Mouse (Mus musculus): ENCODE data around the gene Adcyap1r1.

The Adcyap1r1 gene

DNA sequence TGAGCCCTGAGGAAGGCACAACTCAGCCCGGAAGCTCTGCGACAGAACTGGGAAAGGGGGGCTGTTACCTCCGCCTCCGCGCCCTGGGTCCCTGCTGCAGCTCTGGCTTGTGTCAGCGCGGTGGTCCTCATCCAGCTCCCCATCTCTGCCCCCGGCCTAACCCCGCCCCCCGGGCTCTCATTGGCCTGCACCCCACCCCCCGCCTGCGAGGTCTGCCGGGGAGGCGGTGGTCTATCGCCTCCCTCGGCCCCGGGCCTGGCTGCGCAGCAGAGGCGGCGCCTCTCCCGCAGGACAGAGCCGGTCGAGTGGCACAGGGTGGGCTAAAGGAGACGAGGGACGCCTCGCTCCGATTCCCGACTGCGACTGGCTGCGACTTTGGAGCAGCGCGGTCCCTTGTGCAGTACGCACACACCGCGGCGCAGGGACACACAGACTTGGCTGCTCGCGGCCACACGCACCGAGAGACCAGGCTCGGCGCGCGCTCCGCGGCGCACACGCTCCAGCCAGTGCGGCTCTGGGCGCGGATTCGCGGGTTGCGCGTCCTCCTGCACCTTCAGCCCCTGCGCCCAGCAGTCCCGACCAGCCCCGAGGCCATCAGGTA, at the start of gene Adcyap1r1:
Gene Adcyap1r1, plus strand, starts transcription at position 208 of the 601 bp plus-strand sequence.
- DNase-seq (ENCODE audit: low spot score): peak; percentile 86

DNA sequence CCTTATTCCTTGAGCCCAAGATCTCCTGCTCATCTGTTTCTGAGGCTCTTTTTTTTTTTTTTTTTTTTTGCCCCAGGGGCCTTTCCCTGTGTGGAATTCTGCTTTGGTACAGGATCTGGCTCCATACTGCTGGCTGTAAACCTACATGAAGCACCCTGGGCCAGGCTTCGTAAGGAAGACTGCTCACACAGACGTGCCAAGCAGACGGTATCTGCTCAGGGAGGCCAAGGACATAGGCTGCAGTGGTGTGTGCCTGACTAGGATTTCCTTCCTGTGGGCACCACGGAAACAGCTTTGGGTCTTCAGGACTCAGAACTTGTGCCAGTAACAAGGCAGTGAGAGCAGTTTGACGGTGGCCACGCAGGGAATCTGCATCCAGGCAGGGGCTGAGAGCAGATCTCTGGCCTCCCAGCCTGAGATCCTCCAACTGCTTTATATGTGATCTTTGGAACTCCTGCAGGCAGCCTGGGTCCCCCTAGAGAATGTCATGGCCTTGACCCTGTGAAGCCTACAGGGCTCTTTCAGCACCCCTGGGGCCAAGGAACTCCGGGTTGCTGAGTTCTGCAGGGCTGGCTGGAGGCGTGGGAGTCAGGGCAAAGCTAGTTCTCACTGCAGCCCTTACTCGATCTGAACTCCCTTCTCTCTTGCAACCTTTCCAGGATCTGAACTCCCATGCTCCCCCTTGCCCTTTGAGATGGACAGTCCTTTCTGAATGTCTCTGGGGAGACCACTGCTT, 49.6 kb upstream of the Adcyap1r1 start:
- no peak for DNase-seq (ENCODE audit: low spot score)

DNA sequence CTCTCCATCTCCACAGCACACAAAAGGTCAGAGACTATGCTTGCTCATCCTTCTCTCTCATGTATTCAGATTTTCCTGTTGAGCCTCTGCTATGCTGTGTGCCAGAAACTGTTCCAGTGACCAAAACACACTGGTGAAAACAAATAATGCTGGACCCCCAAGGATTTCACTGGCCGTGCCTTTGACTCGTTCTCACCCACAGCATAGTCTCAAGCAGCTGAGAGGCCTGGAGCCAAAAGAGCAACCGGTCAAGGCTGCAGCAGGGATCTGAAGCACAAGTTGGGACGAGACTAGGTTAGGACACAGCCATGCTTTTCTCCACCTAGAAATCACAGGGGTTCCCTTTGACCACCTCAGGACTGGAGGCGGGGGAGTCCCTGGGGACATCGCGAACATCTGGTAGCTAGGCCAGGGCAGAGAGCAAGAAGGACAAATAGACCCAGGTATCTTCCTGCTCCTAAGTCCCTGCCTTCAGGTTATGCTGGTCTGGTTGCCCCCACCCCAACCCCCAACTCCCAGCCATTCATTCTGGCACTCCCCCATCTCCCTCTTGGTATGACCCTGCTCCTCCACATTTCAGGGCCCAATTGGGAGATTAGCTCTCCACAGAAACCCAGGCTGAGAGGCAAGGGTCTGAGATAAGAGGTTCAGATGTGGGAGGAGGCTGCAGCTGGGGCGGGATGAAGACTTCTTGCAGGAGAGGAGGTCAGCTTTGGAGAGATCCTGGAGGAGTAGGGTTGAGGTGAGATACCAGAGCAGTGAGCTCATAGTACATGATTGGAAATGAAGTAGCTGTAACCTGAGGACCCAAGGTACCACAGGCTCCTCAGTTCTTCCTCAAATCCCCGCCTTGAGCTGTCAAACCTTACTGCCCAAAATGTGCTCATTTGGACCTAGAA, 48.1 kb upstream of the Adcyap1r1 start:
- no peak for DNase-seq (ENCODE audit: low spot score)

DNA sequence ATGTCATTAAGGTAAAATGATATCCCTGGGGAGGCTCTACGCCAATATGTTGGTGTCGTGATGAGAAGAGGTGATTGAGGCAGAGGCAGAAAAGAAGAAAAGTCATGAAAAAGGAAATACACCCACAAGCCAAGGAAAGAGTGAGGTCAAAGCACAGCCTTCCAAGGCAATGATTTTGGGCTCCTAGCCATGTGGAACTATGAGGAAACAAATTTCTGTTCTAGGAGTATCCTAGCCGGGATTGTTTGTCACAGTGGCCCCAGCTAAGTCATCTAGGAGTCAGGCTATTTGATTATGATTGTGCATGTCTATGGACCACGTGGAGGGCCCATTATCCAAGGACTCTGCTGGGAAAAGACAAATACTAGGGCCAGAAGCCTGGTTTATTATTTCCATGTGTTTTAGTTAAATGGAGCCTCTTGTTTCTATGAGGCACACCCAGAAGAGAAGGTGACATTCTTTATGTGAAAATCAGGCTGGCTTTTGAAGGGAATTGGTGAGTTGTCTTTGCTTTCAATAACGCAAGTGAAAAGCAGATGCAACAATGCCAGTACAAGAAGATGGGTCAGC, 47.3 kb upstream of the Adcyap1r1 start:
- no peak for DNase-seq (ENCODE audit: low spot score)

DNA sequence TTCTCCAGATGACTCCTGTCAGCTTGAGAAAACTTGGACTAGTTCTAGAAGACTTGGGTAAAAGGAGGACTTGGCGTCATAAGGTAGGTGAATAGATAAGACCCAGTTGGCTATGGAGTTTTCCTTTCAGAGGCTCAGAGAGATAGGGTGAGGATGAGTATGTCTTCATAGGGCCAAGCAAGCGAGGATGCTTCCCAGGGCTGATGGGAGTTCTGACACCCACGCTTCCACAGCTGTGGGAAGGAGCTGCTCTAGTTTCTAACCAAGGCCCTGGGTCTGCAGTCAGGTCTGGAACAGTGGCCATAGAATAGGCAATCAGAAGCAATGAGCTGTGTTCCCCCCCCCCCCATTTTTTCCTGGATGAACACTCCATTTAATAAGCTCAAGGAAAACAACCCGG, 44.4 kb upstream of the Adcyap1r1 start:
- no peak for DNase-seq (ENCODE audit: low spot score)

DNA sequence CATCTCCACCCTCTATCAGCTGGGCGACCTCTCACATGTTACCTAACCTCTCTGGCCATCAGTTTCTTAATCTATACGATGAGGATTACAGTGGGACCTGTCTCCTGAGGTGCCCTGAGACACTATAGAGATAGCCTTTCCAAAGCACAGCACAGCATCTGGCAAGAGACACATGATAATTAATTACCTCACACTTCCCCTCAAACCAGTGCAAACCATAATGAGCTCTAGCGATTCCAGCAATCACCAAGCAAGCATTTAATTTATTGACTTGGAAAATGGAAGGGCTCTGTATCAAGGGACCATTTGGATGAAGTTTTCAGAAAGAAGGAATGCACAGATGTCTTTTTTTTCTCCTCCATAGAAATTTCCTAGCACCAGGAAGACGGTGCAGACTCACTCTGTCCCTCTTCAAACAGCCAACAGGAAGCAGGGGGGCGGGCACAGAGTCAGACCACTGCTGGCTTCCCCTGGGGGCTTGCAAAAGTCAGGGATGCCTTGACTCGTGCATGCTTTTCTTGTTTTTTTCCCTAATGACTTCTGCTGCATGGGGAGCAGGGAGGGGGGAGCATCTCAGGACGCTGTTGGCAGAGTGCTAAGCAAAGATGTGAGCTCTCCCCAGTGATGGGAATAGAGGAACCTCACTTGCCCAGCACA, 41.5 kb upstream of the Adcyap1r1 start:
- no peak for DNase-seq (ENCODE audit: low spot score)

DNA sequence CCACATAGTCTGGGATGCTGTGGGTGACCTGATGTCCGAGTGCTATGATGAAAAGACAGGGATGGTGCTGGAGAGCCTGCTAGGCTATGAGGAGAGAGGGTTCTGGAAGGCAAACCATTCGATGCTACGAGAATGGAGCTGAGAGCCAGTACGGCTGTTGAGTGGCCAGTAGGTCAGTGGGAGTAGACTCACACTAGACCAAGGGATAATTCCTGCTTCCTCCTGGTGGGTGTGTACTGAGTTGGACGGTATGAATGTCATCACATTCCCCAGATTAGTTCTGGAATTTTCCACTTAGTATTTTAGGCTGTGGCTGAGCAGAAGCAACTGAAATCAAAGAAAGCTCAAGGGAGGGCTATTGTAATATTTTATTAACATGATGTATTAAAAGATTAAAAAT, 40.8 kb upstream of the Adcyap1r1 start:
- DNase-seq (ENCODE audit: low spot score): no peak

DNA sequence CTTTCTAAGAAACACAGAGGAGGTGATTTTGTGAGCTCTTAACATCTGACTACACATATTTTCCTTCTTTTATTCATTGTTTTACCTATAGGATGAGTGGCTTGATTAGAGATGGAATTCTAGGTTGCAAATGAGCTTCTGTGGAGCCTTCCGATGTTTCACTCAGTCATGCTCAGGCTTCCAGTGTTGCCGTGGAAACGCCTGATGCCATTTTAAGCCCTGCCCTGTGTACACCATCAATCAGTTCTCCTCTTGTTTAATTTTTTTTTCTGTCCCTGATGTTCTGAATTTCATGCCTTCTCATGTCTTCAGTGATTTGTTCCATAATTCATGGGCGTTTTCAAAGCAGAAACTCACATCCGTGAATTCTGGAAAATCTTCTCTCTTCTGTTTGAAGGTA, 35.6 kb upstream of the Adcyap1r1 start:
- peak; percentile 38 for DNase-seq (ENCODE audit: low spot score)

DNA sequence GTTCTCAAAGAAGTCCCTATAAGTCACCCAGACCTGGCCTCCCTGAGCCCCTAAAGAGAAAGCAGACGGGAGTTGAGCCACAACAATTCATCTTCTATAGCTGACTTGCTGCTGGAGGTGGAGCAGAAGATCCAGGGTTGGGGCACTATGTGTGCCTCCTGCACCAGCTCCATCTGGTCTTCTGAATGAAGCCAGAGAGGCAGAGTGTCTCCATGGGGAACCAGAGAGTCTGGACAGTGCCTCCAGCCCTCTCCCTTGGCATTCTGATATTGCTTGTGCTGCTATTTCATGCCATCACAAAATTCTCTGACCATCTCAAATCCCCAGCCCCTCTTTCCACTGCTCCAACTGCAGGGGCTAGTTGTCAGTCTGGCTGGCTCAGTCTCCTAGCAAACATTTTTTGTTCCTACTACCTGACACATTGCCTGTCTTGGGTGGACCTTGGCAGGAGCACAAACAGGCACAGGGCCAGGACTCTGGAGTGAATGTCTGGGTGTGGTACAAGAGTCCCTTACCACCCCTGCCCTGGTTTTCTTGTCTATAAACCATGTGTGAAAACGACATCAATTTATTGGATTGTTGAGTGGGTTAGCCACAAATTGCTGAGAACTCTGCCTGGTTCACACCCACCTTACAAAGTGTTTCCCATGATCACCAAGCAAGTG, 32.9 kb upstream of the Adcyap1r1 start:
- DNase-seq (ENCODE audit: low spot score): no peak

DNA sequence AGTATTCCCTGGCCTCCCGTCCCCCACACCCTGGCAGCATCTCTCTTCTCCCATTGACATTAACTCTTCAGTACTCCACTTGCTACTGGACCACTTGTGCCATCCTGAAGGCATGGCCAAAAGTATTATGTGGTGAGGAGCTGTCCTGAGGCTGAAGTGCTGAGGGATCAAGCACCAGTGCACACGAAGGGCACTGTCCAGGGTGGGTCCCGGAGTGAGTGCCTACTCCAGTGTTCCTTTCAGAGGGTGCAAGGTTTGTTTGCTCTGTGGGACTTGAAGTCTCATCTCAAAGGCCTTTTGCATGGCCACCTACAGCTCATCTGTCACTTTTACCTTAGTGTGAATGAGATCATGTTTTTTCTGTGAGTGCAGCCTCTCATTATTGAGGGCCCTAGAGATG, 31.4 kb upstream of the Adcyap1r1 start:
- peak; percentile 23 for DNase-seq (ENCODE audit: low spot score)

DNA sequence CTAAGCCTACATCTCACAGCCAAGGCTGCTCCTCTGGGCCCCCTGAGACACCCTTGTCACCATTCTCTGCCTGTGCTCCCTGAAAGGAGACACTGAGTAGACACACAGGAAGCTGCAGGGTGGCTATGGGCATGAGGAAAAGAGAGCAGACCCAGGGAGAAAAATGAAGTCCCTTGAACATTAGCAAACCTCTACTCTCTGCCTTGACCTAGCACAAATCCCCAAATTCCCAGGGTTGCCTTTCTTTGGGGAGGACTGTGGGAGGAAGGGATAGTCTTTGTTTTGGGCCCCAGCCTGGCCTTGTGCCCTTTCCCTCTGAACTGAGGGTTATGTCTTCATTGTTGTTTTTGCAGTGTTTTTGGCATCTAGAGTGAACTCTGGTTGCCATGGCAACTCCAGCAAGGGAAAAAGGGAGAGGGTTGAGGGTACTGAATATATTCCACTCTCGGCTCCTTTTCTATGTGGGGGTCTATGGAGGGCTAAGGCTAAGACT, 30.9 kb upstream of the Adcyap1r1 start:
- peak; percentile 76 for DNase-seq (ENCODE audit: low spot score)

DNA sequence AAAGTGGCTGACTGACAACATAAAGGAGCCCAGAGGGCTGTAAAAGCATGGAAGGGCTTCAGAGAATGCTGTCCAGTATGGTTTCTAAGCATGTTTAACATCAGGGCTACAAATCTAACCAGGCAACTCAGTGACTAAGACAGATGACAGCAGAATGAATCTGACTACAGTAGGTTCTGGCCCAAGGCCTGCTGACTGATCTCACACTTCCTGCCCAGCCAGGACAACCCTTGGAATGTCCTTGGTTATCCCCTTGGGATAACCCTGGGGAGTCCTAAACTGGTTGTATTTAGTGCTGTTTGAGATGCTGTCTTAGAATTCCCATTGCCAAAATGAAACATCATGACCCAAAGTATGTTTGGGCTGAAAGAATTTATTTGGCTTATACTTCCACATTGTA, 19.7 kb upstream of the Adcyap1r1 start:
- no peak for DNase-seq (ENCODE audit: low spot score)

DNA sequence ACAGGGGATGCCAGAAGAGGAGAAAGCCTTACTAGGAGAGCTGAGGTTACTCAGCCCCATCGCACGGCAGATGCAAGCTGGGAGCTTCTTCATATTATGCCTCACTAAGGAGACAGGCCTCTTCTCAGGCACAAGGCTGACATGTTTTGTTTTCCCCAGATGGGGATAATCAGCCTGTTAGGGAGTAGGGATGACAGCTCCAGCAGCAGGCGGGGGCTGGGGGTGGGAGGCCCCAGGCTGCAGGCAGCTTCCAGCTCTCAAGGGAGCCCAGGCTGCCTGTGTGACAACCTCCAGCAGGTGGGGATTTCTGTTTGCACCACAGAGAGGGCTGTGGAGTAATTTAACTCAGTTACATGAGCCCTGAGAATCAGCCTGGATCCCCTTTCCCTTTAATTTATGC, 17.4 kb upstream of the Adcyap1r1 start:
- peak; percentile 46 for DNase-seq (ENCODE audit: low spot score)

DNA sequence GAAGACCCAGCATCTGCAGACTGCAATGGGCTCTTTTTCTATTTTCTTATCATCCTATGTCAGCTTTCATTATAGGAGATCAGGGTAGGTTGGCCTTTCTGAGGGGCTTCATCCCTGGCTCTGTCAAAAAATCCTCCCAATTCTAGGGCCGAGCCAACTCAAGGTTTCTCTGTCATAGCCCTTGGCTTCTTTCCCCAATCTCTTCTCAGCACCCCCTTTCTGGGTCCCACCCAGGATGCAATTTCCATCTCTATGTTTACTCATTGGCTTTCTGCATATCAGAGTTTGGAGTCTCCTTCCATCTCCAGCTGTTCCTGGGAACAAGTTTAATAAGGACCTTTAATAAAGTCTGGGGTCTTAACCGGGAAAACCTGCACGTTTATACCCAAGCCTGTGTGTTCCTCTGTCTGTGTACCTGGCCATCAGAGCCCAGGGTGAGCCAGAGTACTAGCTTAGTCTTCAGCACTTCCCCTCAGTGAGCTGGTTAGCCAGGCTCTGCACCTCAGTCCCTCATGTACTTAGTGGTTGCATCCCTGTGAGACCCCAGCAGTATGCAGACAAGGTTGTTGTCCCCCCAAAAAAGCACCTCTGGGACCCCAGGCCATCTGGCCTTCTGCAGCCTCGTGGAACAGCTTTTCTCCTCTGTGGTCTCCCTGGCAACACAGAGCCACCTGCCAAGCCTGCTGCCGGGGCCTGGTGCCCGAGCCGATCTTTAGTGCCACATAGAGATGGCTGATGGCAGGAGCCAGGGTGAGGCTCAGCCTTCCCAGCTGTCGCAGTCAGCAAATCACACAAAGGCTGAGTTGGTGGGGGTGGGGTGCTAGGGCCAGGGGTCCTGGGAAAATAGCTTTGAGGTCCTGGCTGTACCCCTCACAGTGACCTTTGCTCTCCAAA, 16.3 kb upstream of the Adcyap1r1 start:
- peak; percentile 26 for DNase-seq (ENCODE audit: low spot score)

DNA sequence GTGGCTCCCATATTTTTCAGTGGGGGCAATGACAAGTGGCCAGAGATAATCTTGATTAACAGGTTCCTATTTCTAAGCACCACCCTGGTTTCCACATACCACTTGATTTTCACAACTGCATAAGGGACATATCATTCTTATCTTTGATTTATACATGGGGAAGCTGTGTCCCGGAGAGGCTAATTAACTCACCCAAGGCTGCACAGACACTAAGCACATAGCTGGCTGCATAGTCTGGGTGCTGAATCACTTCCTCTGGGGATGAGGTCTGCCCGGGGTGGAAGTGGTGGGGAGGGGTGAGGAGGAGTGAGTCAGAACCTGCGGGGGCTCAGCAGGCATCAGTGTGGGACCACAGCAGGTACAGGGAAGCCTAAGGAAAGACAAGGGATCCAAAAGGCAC, 13.9 kb upstream of the Adcyap1r1 start:
- no peak for DNase-seq (ENCODE audit: low spot score)

DNA sequence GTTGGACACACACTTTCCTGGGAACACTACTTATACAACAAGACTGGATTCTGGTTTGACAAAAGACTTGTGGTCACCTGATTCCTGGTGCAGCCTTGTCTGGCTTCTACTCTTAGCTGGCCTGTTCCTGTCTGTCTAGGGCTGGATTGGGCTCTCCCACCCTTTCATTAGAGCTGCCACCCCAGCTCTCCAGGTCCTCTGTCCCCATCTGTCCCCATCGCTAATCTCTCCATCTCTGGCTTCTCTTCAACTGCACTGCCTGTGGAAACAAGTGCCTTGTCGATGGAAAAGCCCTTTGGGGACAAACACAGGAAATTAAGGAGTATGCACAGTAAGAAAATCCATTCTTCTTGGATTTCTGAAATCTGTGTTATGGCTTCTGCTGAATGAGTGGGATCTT, 12.9 kb upstream of the Adcyap1r1 start:
- no peak for DNase-seq (ENCODE audit: low spot score)

DNA sequence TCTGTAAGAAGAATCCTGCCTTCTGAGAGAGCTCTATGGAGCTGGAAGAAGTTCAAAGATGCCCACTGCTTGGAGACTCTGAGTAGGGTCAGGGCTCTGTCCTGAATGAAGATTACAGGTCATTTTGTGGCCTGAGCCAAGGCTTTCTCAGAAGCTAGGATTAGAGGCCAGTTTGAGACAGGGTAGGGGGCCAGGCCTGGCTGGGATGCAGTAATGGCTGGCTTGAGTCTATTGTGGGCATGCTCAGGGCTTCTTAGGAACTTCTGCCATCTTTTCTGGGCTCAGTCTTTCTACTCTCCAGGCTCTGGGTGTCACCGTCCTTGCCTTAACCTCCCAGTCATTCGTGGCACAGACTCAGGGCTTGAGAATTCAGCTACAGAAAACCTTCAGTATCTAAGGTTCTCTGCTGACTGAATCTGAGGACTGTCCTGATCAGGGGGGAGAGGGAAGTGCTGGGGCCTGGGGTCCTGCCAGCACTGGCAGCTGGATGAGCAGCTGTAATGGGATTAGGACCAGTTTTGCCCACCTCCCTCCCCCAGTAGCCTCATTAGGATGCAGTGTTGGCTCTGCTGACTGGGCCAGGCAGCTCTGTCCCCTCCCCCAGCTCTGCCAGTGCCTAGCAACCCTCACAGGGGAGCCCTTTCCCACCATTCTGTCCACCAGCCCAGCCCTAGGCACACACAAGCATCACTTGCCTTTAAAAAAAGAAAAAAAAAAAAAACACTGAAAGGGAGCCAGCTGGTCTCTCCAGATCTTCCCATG, 7.7 kb upstream of the Adcyap1r1 start:
- peak; percentile 75 for DNase-seq (ENCODE audit: low spot score)

DNA sequence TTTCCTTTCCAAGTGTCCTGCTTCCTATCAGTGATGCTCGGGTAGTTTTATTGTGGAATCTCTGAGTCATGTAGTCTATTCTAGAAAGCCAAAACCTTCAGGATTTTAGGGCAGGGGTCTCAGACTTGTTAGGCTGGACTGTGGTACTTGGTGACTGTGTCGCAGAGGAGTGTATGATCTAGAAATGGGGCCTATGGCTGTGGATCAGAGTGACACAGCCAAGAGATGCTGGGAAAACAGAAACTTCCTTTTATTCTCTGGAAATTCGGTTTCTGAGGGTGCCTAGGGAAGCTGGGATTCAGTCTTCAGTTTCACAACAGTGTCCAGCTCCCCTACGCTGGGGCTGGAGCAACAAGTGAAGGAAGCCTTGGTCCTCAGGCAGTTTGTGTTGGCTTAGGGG, 7.1 kb upstream of the Adcyap1r1 start:
- DNase-seq (ENCODE audit: low spot score): no peak

DNA sequence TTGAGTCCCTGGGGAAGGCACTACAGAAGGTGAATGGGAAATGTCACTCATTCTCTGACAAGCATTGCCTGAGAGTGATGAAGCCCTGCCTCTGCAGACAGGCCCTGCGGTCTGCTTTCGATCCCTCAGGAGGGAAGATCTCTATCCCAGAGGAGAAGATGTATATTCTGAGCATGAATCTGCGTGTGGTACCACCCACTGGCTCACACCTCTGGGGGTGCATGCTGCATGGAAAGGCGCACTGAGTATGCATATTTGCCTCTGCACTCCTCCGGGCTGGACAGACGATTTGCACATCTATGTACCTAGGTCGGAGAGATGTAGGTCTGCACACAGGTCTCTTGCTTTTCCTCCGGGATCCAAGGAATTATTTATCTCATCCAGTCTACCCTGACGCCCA, 3.6 kb upstream of the Adcyap1r1 start:
- DNase-seq (ENCODE audit: low spot score): no peak
